Mouse (Mus musculus) kidney, adult 2 months (tissue): ENCODE measurements around the gene Ccn1.

ENCODE experiments used
- CTCF ChIP-seq: fragments of 200-500 bp; conservative IDR thresholded peaks from 2 replicates; pipeline ENCODE4 v1.5.1; 2011; ENCODE audit warnings: low read depth, mild to moderate bottlenecking, control low read depth, low read length, moderate library complexity, mixed read lengths; ENCODE audit not compliant: insufficient read depth, insufficient read length
- POLR2A ChIP-seq: fragments of 200-500 bp; IDR thresholded peaks from one replicate; pipeline ENCODE4 v1.6.1; 2011; ENCODE audit warnings: low read depth, low read length, control low read depth

DNA sequence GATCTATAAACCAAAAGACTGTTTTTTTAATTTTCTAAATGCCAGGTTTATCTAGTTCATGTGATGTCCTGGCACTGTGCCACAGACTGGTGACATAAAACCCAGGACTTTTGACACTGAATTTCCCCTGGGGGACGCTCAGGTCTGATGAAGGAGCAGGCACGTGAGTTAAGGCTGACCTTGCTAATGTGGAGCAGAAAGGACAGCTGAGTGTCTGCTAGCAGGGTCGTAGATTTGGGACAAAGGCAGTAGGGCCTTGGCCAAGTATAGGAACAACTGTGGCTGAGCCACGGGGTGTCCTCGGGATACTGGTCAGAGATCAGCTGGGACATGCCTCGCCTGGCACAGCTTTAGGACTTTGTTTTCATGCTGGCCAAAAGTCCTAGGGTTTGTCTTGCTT lies 5.2 kb upstream of the Ccn1 start:
- TF ChIP-seq CTCF (no peak), POLR2A (no peak)
